Mouse (Mus musculus) testis, adult 2 months (tissue): ENCODE measurements at regions not wholly inside any gene's neighbourhood (a gene's known extent, or its start where the extent isn't known, plus 50 kb on each side); places are given as distances from the start of the nearest gene placed in this dataset.

ENCODE experiments used
- CTCF ChIP-seq: fragments of 200-500 bp; IDR thresholded peaks from 2 replicates; pipeline ENCODE4 v1.5.1; 2012; ENCODE audit warnings: low read depth, mild to moderate bottlenecking, inconsistent platforms, low read length, moderate library complexity; ENCODE audit not compliant: control insufficient read depth, insufficient read depth, insufficient replicate concordance
- POLR2A ChIP-seq: fragments of 200-500 bp; IDR thresholded peaks from 2 replicates; pipeline ENCODE4 v1.6.1; 2012; ENCODE audit warnings: low read depth, mild to moderate bottlenecking, inconsistent platforms, low read length, moderate library complexity; ENCODE audit not compliant: control insufficient read depth

DNA sequence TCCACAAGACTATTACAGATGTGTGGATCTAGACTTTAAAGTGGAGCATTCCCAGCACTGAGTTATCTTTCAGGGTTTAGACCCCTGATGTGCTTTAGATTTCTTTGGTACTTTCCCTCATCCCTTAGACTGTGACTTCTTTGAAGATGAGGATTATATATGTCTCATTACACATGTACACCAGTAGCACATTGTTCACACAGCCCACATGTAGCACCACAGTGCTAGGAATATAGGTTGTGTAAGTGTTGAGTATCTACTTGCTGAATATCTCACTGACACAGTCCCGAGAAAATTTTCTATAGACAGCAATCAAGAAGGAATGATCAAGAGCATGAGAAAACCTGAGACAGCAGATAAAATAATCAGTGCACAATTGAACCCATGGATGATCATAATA, 243.4 kb upstream of the Brinp1 start:
- no peak for TF ChIP-seq CTCF
- TF ChIP-seq POLR2A, result no peak
